Mouse (Mus musculus) ovary, adult 18-20 months (tissue): ENCODE data around the gene Ctdsp2.
A peak's percentile ranks its signal among the peaks of the same experiment; 100 is the strongest.

Experiments
- DNase-seq: peaks from one replicate; pipeline ENCODE4 v3.0.0; 2022; ENCODE audit warnings: low spot score, mixed read lengths

Gene Ctdsp2

GRCm38 (mm10) chr10:126990313-126991056 is 12.0 kb downstream of the Ctdsp2 start:
- peak; percentile 56 for DNase-seq

DNA sequence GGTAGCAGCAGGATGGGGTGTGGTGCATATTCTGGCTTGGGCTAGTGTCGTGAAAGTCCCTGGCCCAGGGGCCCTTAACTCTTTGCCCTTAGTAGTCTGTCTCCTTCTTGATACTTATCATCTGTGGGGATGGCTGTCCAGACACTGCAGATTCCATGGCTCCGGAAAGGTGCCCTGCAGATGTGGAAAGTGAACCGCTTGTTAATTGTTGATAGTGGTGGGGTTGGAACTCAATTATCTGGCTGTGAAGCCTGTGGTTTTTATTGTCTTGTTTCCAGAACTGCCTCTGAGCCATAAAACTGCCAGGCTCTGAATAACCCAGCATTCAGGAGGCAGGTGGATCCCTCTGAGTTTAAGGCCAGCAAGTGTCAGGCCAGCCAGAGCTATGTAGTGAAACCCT is 13.2 kb downstream of the Ctdsp2 start:
- DNase-seq, result no peak

GRCm38 (mm10) chr10:126993621-126994020 is 15.1 kb downstream of the Ctdsp2 start:
- DNase-seq, result no peak

DNA sequence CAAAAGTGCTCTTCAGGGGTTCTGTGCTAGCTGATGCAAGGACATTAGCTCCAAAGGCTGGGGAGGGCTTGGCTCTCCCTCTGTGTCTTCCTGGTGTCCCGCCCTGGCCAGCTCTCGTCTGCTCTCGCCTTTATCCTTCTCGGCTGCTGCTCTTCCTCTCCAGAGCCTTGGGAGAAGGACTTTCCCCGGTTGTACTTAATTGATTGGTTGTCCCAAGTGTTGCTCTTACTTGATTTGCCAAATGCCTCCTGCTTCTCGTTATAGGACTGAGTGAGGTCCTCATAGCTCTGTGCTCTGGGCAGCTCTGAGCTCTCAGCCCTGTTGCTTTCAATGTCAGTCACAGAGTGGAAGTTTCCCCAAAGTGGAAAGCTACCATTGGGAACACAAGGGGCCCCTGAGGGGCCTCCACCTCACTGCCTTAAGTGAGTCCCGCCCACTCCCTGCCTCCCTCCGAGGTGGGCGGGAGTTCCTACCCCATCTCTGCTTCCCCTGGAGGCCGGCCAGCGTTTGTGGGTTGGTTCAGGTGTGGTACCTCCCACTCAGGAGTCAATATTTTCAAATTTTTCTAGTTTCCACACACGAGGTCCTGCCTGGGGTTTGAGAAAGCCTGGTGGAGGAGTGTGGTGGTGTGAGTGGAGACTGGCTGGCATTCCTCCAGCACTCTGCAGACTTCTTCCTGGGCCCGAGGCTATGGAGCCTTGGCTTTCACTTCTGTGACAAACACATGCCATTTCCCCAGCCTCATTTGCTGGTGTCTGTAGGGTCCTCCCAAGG is 19.0 kb downstream of the Ctdsp2 start:
- no peak for DNase-seq

DNA sequence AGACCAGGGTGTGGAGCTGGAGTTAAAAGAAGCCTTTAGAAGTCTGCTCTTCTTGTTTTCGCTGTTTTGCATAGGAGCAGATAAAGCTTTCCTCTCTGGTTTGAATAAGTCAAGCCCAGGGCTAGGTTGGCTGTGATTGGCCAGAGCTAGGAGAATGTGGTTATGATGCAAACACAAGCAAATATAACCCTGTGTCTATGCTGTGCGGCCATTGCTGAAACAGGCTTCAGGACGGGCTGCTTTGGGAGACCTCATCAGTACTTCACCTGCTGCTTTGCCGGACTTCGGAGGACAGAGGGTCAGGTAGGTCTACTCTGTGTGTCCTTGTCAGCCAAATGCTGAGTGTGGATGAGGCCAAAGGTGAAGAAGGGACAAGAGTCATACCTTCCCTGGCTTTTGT is 22.0 kb downstream of the Ctdsp2 start, which contains the start of gene Avil:
Avil (plus strand) TSS at position 181 of the 400 bp plus-strand sequence.
- no peak for DNase-seq

GRCm38 (mm10) chr10:127001297-127001696 is 22.8 kb downstream of the Ctdsp2 start:
- no peak for DNase-seq

DNA sequence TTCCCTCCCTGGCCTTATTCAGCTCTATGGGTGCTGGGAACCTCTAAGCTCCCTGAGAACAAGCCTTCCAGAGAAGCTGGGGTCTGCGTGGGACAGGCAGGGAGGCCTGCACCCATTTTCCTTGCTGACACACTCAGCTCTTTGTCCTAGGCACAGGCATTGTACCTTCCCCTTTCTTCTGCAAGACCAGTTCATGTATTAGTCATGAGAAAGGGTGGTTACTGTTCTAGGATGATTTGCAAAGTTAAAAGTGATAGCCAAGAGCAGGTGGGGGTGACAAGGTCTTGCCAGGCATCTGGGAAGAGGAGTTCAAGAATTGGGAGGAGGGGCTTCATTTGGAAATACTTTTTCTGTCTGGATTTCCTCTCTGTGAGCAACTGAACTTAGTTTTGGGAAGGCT is 23.5 kb downstream of the Ctdsp2 start:
- DNase-seq, result no peak

- no peak for DNase-seq
Measured at GRCm38 (mm10) chr10:127002765-127003164, 24.2 kb downstream of the Ctdsp2 start.

DNA sequence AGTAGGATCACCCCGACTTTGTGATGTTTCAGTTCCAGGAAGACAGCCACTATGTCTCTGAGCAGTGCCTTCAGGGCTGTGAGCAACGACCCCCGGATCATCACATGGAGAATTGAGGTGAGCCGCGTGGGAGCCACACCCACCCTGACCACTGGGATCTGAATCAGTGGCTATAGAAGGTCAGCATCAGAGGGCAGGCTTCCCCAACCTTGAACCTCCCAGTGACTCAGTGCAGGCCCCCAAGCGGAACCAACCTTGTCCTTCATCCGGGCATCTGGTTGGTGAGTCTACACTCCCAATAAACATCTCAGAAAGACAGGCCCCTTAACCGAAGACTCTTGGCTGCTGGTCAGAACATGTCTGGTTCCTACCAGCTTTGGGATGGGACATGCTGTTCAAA is 24.8 kb downstream of the Ctdsp2 start:
- peak; percentile 24 for DNase-seq

GRCm38 (mm10) chr10:127003806-127004205 is 25.3 kb downstream of the Ctdsp2 start:
- DNase-seq, result no peak

- DNase-seq, result no peak
Measured at GRCm38 (mm10) chr10:127016488-127016887, 38.0 kb downstream of the Ctdsp2 start.

- no peak for DNase-seq
Measured at GRCm38 (mm10) chr10:127017071-127017470, 38.6 kb downstream of the Ctdsp2 start.

- DNase-seq, result no peak
Measured at GRCm38 (mm10) chr10:127018422-127018821, 39.9 kb downstream of the Ctdsp2 start.

- peak; percentile 80 for DNase-seq
Measured at GRCm38 (mm10) chr10:127030336-127031296, 52.1 kb downstream of the Ctdsp2 start, which contains the start of gene Tsfm. Gene Tsfm (minus strand): TSS chr10:127030840.

DNA sequence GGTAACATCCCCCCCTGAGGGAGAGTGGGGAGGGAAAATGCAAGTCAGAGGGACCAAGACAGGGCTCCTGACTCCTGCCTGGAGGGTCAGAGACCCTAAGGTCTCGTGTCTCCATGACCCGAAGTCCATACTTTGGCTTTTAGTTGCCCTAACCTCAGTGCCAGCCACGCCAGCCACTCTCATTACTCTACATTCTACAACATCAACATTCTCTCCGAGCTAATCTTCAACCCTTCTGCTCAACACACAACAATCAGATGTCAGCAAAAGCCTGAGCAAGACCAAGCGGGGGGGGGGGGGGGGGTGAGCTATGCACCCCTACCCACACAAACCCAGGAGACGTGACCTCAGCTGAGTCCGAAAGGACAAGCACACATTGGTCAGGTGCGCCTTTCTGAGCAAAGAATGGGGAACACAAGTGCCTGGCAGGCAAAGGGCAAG is 54.8 kb downstream of the Ctdsp2 start:
- no peak for DNase-seq

DNA sequence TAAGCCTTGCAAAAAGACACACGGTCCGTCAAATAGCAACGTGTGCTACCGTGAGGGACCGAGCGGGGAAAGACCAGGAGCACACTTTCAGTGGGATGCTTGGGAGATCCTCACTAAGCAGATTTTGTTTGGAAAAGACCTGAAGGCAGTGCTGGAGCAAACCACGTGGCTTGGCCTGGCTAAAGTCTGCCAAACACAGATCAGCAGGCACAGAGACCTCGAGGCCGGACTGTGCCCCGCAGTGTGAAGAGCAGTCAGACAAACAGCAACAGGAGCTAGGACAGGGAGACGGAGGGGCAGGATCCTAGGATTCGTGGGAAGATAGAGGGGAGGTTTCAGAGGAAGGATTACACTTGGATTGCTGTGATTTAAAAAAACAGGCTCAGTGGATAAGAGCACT is 57.8 kb downstream of the Ctdsp2 start:
- DNase-seq, result no peak

- no peak for DNase-seq
Measured at GRCm38 (mm10) chr10:127037641-127038040, 59.1 kb downstream of the Ctdsp2 start.

DNA sequence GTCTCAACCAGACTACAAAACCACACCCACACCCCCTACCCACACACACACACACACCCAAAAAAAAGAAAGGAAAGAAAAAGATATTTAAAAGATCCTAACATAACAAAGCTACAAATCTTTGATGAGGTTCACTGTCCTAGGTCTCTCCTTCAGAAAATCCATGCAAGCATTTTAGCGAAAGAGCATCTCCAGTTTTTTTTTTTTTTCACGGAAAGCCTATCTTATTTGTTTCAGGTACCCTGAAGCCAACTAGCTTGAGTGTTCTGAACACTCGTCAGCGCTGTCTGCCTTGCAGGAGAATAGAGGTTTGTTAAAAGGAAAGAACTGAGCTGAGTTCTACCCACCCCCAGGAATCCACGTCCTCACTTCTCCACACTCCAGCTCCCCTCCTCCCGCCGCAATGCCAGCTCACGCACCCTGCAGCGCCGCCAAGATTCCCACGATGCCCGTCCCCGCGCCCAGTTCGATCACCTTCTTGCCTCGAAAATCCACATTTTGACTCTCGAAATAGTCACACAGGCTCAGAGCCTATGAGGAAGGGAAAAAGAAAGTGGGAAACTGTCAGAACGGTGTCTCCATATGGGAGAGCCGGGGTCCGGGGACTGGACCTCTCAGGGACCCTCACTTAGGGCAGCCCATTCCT is 62.2 kb downstream of the Ctdsp2 start:
- no peak for DNase-seq

- DNase-seq, result no peak
Measured at GRCm38 (mm10) chr10:127041274-127041766, 62.8 kb downstream of the Ctdsp2 start, which contains the start of the genes Mettl1 and Eef1akmt3. Gene Mettl1 (plus strand): TSS chr10:127041414. Gene Eef1akmt3 (minus strand): TSS chr10:127041513.

GRCm38 (mm10) chr10:127041774-127042338 is 63.3 kb downstream of the Ctdsp2 start:
- peak; percentile 74 for DNase-seq
